Mouse (Mus musculus): Measurements from ENCODE around the gene Cenpt. TPM values are rescaled to one million over a fixed set of nuclear protein-coding genes. Genes with fewer than 3 reads are reported as not detected.

Cenpt gene
- total RNA-seq, 1 experiment from 2014 or later: 14.3 TPM

DNA sequence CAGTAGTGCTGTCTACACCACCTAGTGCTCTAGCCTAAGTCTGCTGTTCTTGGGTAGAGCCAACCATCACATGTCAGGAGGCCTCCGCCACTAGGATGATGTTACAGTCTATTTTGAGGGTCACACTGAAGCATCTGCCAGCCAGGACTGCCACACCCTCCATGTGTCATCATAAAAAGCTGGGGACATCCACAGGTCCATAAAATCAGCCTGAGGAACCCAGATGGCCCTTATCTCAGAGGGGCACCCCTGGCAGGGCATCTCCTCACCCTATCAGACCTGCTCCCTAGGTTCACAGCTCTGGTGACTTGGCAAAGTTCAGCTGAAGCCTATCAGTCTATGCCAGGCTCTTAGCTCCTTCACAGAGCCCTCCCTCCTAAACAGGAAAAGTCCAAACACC, 32.2 kb downstream of the Cenpt start:
- peak; percentile 53 to 68; a peak in 3 of 4 replicates for ATAC-seq (replicated peaks in 1 of 2; ENCODE audit: insufficient read depth in 1 of 2, low FRiP score in 2 of 2, low TSS enrichment in 1 of 2, low read depth in 1 of 2, poor library complexity in 2 of 2, severe bottlenecking in 2 of 2)

- no peak; a peak in 1 of 4 replicates for ATAC-seq (replicated peaks in 1 of 2; ENCODE audit: insufficient read depth in 1 of 2, low FRiP score in 2 of 2, low TSS enrichment in 1 of 2, low read depth in 1 of 2, poor library complexity in 2 of 2, severe bottlenecking in 2 of 2)
Observed at GRCm38 (mm10) chr8:105819659-105820058, 33.4 kb downstream of the Cenpt start.

DNA sequence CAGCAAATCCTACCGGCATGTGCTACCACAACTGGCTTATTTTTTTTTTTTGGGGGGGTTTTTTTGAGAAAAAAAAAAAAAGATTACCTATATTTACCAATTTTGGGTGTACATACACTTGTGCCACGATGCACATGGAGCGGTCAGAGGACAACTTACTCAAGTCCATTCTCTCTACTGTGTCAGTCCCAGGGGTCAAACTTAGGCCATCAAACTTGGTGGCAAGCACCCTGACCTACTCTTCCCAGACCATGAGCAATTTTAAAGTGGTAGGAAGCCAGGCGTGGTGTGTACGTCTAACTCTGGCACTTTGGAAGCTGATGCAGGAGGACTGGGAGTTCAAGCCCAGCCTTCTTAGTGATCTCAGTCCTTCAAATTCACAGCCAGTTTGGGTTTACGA, 39.8 kb downstream of the Cenpt start:
- no peak for ATAC-seq (replicated peaks in 1 of 2; ENCODE audit: insufficient read depth in 1 of 2, low FRiP score in 2 of 2, low TSS enrichment in 1 of 2, low read depth in 1 of 2, poor library complexity in 2 of 2, severe bottlenecking in 2 of 2)

DNA sequence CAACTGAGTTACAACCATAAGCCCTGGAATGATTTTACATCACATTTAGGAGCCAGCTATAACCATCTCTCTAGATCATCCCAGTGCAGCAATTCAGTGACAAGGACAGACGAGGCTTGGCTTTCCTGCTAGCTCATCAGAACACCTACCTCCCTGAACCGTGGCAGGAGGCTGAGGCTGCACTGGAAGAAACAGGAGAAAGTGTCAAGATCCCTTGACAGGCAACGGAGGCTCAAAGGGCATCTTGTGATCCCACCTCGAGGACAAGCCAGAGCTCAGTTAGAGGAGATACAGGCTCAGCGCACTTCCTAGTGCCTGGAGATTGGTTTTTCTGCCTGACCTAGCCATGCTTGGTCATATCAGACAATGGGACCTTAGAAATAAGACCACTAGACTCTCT, 40.6 kb downstream of the Cenpt start:
- no peak for ATAC-seq (replicated peaks in 1 of 2; ENCODE audit: insufficient read depth in 1 of 2, low FRiP score in 2 of 2, low TSS enrichment in 1 of 2, low read depth in 1 of 2, poor library complexity in 2 of 2, severe bottlenecking in 2 of 2)

- no peak for ATAC-seq (replicated peaks in 1 of 2; ENCODE audit: insufficient read depth in 1 of 2, low FRiP score in 2 of 2, low TSS enrichment in 1 of 2, low read depth in 1 of 2, poor library complexity in 2 of 2, severe bottlenecking in 2 of 2)
Observed at GRCm38 (mm10) chr8:105811543-105811942, 41.5 kb downstream of the Cenpt start.

GRCm38 (mm10) chr8:105811061-105811460, 42.0 kb downstream of the Cenpt start:
- no peak for ATAC-seq (replicated peaks in 1 of 2; ENCODE audit: insufficient read depth in 1 of 2, low FRiP score in 2 of 2, low TSS enrichment in 1 of 2, low read depth in 1 of 2, poor library complexity in 2 of 2, severe bottlenecking in 2 of 2)

DNA sequence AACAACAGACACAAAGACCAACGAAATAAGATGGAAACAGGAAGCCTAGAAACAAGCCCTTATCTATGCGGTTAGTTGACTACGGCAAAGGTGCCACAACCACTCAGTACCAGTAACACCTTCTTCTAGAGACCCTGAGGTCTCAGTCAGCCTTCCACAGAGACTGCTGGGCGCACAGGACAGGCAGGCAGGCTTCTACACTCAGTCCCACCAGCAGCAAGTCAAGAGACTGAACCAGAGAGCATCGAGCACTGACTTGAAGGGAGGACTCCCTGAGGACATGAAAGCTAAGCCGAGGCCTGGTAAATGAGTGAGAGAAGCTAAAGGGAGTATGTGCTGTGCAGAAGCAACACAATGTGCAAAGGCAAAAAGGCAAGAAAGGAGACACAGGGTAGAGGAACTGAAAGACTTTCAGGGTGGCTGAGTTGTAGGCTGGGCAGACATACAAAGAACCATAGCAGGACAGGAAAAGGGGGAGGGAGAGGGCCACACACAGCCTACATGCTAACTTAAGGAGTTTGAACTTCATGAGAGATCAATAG, 42.8 kb downstream of the Cenpt start:
- ATAC-seq (replicated peaks in 1 of 2; ENCODE audit: insufficient read depth in 1 of 2, low FRiP score in 2 of 2, low TSS enrichment in 1 of 2, low read depth in 1 of 2, poor library complexity in 2 of 2, severe bottlenecking in 2 of 2): 0 out of 4 replicates have a peak, but pooled peaks of 1 of the 2 experiments have one; percentile 27

DNA sequence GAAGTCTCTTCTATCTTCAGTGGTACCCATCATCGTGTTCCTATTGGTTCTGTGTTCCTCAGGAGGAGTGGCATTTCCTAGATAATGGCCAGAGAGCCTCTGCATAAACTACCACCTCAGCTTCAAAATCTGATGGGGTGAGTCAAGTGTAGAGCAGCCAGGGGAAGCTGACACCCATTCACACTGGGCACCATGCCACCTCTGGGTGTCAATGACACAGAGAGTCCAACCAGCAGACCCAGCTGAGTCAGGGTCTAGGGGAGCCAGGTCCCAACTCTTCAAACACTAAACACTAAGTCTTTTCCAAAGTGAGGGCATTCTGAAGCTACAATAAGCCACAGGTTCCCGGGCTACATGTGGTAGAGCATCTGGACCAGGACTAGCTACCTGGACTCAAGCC, 44.6 kb downstream of the Cenpt start:
- no peak for ATAC-seq (replicated peaks in 1 of 2; ENCODE audit: insufficient read depth in 1 of 2, low FRiP score in 2 of 2, low TSS enrichment in 1 of 2, low read depth in 1 of 2, poor library complexity in 2 of 2, severe bottlenecking in 2 of 2)

DNA sequence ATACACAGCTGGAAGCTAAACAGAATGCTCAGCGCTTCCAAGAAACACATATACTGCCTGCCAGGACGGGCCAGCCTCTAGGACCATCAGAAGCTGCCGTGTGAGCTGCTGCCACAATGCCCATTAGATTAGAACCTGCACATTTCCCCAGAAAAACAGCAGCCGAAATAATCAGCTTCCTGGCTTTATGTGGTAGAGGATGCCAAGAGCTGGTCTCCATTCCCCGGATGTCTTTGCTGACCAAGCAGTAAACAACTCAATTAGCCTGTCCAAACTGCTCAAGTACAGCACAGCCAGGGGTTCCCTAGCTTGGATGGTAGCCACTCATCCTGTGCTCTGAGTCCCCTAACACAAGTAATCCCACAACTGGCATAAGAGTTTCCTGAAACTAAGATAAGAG, 45.3 kb downstream of the Cenpt start:
- ATAC-seq (replicated peaks in 1 of 2; ENCODE audit: insufficient read depth in 1 of 2, low FRiP score in 2 of 2, low TSS enrichment in 1 of 2, low read depth in 1 of 2, poor library complexity in 2 of 2, severe bottlenecking in 2 of 2): no peak

- ATAC-seq (replicated peaks in 1 of 2; ENCODE audit: insufficient read depth in 1 of 2, low FRiP score in 2 of 2, low TSS enrichment in 1 of 2, low read depth in 1 of 2, poor library complexity in 2 of 2, severe bottlenecking in 2 of 2): no peak
Observed at GRCm38 (mm10) chr8:105805964-105806363, 47.1 kb downstream of the Cenpt start.

DNA sequence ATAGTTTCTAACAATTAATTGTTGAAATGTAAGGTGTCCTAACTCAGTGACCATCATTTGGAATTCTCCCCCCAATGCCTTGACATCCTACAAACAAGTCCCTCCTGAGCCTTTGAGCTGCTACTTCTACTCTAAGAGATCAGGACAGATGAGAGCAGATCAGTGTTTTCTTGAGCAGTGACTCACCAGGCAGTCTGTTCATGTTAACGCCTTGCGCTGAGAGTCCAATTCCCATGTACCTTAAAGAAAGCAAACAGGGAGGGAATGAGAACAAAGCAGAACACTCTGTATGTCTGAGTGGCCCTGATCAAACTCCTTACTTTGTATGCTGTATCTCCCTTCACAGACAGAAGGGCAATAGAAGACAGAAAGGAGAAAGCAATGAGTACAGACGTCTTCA, 47.7 kb downstream of the Cenpt start:
- no peak for ATAC-seq (replicated peaks in 1 of 2; ENCODE audit: insufficient read depth in 1 of 2, low FRiP score in 2 of 2, low TSS enrichment in 1 of 2, low read depth in 1 of 2, poor library complexity in 2 of 2, severe bottlenecking in 2 of 2)

GRCm38 (mm10) chr8:105804797-105805196, 48.3 kb downstream of the Cenpt start:
- no peak for ATAC-seq (replicated peaks in 1 of 2; ENCODE audit: insufficient read depth in 1 of 2, low FRiP score in 2 of 2, low TSS enrichment in 1 of 2, low read depth in 1 of 2, poor library complexity in 2 of 2, severe bottlenecking in 2 of 2)

DNA sequence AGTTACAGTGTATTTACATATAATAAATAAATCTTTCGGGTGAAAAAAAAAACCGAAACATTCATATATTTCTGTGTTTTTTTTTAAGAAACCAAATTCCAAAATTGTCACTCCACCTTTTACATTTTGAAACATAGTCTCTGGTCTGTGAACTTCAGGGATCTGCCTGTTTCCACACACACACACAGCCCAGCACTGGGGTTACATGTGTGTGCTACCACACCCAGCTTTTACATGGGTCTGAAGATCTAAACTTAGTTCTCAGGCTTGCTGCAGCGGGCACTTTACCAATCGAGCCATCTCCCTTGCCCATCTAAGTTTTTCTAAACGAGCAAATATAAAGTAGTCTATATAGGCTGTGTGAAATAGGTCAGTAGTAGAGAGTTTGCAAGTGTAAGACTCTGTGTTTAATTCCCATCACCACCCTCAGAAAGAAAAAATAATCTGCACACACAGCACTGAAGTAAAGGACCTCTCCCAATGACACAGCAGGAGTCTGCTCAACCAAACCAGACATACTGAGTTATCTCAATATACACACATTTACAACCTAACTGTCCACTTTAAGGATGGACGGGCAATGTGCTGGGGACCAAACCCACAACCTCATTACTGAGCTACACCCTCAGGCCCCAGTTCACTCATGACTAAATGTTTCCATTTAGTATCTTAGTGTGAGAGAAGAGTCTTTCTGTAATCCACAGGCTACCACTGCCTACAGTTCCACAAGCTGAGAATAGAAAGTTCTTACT, 51.7 kb downstream of the Cenpt start:
- 0 out of 4 replicates have a peak, but pooled peaks of 1 of the 2 experiments have one; percentile 10 for ATAC-seq (replicated peaks in 1 of 2; ENCODE audit: insufficient read depth in 1 of 2, low FRiP score in 2 of 2, low TSS enrichment in 1 of 2, low read depth in 1 of 2, poor library complexity in 2 of 2, severe bottlenecking in 2 of 2)

GRCm38 (mm10) chr8:105799091-105799812, 53.8 kb downstream of the Cenpt start:
- peak in 1 of 2 experiments; percentile 53; a peak in 1 of 4 replicates for ATAC-seq (replicated peaks in 1 of 2; ENCODE audit: insufficient read depth in 1 of 2, low FRiP score in 2 of 2, low TSS enrichment in 1 of 2, low read depth in 1 of 2, poor library complexity in 2 of 2, severe bottlenecking in 2 of 2)

- ATAC-seq (replicated peaks in 1 of 2; ENCODE audit: insufficient read depth in 1 of 2, low FRiP score in 2 of 2, low TSS enrichment in 1 of 2, low read depth in 1 of 2, poor library complexity in 2 of 2, severe bottlenecking in 2 of 2): no peak
Observed at GRCm38 (mm10) chr8:105798408-105798807, 54.7 kb downstream of the Cenpt start.

DNA sequence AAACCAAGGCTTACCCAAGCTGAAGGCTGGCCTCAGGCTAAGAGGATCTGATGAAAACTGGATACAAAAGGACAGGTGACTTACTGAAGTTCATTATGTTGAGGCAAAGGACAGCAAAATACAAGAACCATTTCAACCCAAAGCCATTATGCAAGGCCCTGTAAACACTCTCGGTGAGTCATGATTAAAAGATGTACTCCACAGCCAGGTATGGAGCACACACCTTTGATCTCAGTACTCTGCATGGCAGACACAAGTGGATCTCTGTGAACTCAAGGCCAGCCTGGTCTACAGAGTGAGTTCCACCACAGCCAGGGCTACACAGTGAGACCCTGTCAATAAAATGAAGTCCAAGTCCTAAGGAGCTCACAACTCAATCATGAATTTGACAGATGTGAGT, 57.3 kb downstream of the Cenpt start:
- no peak for ATAC-seq (replicated peaks in 1 of 2; ENCODE audit: insufficient read depth in 1 of 2, low FRiP score in 2 of 2, low TSS enrichment in 1 of 2, low read depth in 1 of 2, poor library complexity in 2 of 2, severe bottlenecking in 2 of 2)

All from hematopoietic stem cell, adult 5-6 weeks (primary cell).